Mouse (Mus musculus) layer of hippocampus, postnatal 10 days (tissue): Measurements from ENCODE around the gene Ect2l. TPM values are rescaled to one million over a fixed set of nuclear protein-coding genes. Genes with fewer than 3 reads are reported as not detected.

Source experiments
- DNase-seq, 2 experiments: peaks; one replicate each; pipeline ENCODE4 v3.0.0; 2021; ENCODE audit warnings: low spot score in 2 of 2
- total RNA-seq, 2 experiments: library from RNA; stranded (reverse); gene quantifications; 2 replicates each; pipeline ENCODE4 v1.2.3; 2021

Ect2l gene
- total RNA-seq, 2 experiments from 2014 or later: 0.74 to 0.80 TPM

- no peak for DNase-seq
Measured at GRCm38 (mm10) chr10:18082772-18083171, 127.9 kb downstream of the Ect2l start.

- no peak for DNase-seq
Measured at GRCm38 (mm10) chr10:18081536-18081935, 129.2 kb downstream of the Ect2l start.

Other genes with a start within 250 kb of the Ect2l start
- gene Abracl, start 187.6 kb downstream of the Ect2l start, total RNA-seq: 10 to 100 TPM; 32.0 to 36.8 TPM
- 10 to 100 TPM; 67.2 to 69.7 TPM for gene Reps1, start 155.0 kb downstream of the Ect2l start, total RNA-seq
- 10 to 100 TPM in 1 of 2 experiments, 1 to 10 TPM in 1; 9.6 to 12.4 TPM for gene Ccdc28a, start 24.1 kb upstream of the Ect2l start, total RNA-seq
- gene Nhsl1, start 108.1 kb upstream of the Ect2l start, total RNA-seq: 10 to 100 TPM; 62.0 to 66.6 TPM